Mouse (Mus musculus) NIH3T3 (cell line): ENCODE measurements around the gene Tbl2.
A peak's percentile ranks its signal among the peaks of the same experiment; 100 is the strongest.

Source experiments
- DNase-seq: peaks from one replicate; pipeline ENCODE4 v3.0.0-alpha.2; 2012; ENCODE audit warnings: low read depth

Tbl2 gene

GRCm38 (mm10) chr5:135148715-135149052, 773 bp upstream of the Tbl2 start:
- DNase-seq, result no peak

GRCm38 (mm10) chr5:135149820-135150178, 342 bp downstream of the Tbl2 start:
- DNase-seq, result no peak

GRCm38 (mm10) chr5:135156496-135156895, 7.0 kb downstream of the Tbl2 start:
- DNase-seq, result no peak

GRCm38 (mm10) chr5:135161221-135161620, 11.8 kb downstream of the Tbl2 start:
- peak; percentile 84 for DNase-seq

- no peak for DNase-seq
Measured at GRCm38 (mm10) chr5:135161650-135162049, 12.2 kb downstream of the Tbl2 start.

GRCm38 (mm10) chr5:135162361-135162760, 12.9 kb downstream of the Tbl2 start:
- DNase-seq, result no peak

GRCm38 (mm10) chr5:135162821-135163220, 13.4 kb downstream of the Tbl2 start:
- no peak for DNase-seq

- DNase-seq, result no peak
Measured at GRCm38 (mm10) chr5:135166909-135167308, 17.5 kb downstream of the Tbl2 start.

- DNase-seq, result no peak
Measured at GRCm38 (mm10) chr5:135167469-135167868, 18.0 kb downstream of the Tbl2 start.

- peak; percentile 99 for DNase-seq
Measured at GRCm38 (mm10) chr5:135168063-135169062, 18.9 kb downstream of the Tbl2 start, which contains the start of gene Bcl7b. Gene Bcl7b (plus strand): TSS chr5:135168283.

- no peak for DNase-seq
Measured at GRCm38 (mm10) chr5:135169479-135169878, 20.0 kb downstream of the Tbl2 start.

GRCm38 (mm10) chr5:135171688-135172220, 22.3 kb downstream of the Tbl2 start:
- DNase-seq, result peak; percentile 47

- DNase-seq, result no peak
Measured at GRCm38 (mm10) chr5:135172986-135173385, 23.5 kb downstream of the Tbl2 start.

GRCm38 (mm10) chr5:135175086-135175485, 25.6 kb downstream of the Tbl2 start:
- DNase-seq, result no peak

- DNase-seq, result no peak
Measured at GRCm38 (mm10) chr5:135178523-135178922, 29.1 kb downstream of the Tbl2 start.

- peak; percentile 50 for DNase-seq
Measured at GRCm38 (mm10) chr5:135178996-135179395, 29.5 kb downstream of the Tbl2 start.

GRCm38 (mm10) chr5:135179616-135180015, 30.2 kb downstream of the Tbl2 start:
- no peak for DNase-seq

- DNase-seq, result no peak
Measured at GRCm38 (mm10) chr5:135180796-135181195, 31.3 kb downstream of the Tbl2 start.

- DNase-seq, result no peak
Measured at GRCm38 (mm10) chr5:135181776-135182175, 32.3 kb downstream of the Tbl2 start.

- DNase-seq, result peak; percentile 65
Measured at GRCm38 (mm10) chr5:135183131-135183861, 33.8 kb downstream of the Tbl2 start.

GRCm38 (mm10) chr5:135185016-135185415, 35.6 kb downstream of the Tbl2 start:
- no peak for DNase-seq

- peak; percentile 71 for DNase-seq
Measured at GRCm38 (mm10) chr5:135185596-135185995, 36.1 kb downstream of the Tbl2 start.

GRCm38 (mm10) chr5:135186231-135186620, 36.8 kb downstream of the Tbl2 start:
- DNase-seq, result no peak
